Mouse (Mus musculus): ENCODE measurements at regions not wholly inside any gene's neighbourhood (a gene's known extent, or its start where the extent isn't known, plus 50 kb on each side); places are given as distances from the start of the nearest gene placed in this dataset.

- DNase-seq (ENCODE audit: low read depth, low spot score) = no peak
These were observed 192.5 kb downstream of the Kit start for GRCm38 (mm10) chr5:75767213-75767612.

- no peak for DNase-seq (ENCODE audit: low read depth, low spot score)
These were observed 187.7 kb downstream of the Kit start for GRCm38 (mm10) chr5:75762374-75762773.

- no peak for DNase-seq (ENCODE audit: low read depth, low spot score)
These were observed 187.0 kb downstream of the Kit start for GRCm38 (mm10) chr5:75761459-75762310.

- no peak for DNase-seq (ENCODE audit: low read depth, low spot score)
These were observed 181.5 kb downstream of the Kit start for GRCm38 (mm10) chr5:75756168-75756567.

DNA sequence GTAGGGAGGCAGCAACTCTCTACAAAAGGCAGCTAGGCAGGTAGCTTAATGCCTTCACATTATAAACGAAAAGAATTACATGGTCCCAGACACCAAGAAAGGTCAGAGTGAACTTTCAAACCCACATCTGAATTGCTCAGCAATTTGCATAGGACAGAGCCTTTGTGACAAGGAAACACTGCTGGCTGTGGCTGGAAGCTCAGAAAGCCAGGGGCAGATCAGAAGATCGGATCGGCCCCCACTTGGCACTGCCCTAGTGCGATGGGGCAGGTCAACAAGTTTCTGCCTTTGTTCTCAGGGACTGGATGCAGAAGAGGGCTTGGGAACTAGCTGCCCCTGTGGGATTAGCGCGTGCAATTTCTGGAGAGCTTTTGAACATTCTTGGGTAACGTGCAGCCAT lies 179.6 kb downstream of the Kit start:
- DNase-seq (ENCODE audit: low read depth, low spot score) = no peak

DNA sequence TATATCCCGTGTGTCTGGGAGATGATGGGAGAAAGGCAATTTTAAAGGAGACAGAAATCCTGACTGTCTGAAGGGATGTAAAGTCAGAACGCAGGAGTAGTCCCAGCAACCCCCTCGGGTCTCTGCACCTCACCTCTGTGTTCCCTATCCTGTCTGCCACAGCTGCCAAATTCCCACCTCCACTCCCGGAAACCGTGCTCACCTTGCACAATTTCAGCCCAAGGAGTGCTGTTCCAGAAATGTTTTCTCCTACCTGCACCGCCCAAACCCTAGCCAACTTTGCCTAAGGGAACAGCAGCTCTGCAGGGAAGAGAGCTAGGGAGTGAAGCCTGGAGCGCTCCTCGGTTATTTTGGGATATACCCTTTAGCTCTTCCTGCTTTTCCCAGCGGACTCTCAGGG lies 170.6 kb downstream of the Kit start:
- no peak for DNase-seq (ENCODE audit: low read depth, low spot score)

DNA sequence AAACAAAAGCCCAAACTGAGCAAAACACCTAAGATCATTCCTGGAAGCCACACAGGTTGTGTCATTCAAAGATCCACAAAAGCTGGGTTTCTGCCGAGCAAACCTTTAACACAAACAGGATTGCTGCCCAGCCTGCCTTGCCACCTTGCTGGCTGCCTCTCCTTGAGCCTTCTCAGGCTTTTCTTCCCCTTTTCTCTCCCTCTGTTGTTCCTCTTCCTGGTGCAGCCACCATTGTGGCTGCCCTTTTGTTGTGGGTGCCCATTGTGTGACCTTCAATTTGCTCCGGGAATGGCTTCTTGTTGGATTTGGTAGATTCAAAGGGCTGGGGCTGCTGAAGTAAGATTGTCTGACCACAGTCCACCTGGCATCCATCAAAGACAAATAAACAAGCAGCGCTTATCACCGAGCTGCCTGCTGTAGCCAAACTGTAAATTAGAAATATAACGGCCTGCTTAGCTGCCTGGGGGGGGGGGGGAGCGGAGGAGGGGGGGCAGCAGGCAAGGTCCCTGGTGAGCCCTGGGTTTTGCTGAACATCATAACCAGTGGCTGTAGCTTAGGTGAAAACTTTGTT lies 169.8 kb downstream of the Kit start:
- DNase-seq (ENCODE audit: low read depth, low spot score) = no peak

GRCm38 (mm10) chr5:75739336-75739735 lies 164.6 kb downstream of the Kit start:
- DNase-seq (ENCODE audit: low read depth, low spot score) = no peak

GRCm38 (mm10) chr5:75738445-75738844 lies 163.7 kb downstream of the Kit start:
- DNase-seq (ENCODE audit: low read depth, low spot score) = no peak

DNA sequence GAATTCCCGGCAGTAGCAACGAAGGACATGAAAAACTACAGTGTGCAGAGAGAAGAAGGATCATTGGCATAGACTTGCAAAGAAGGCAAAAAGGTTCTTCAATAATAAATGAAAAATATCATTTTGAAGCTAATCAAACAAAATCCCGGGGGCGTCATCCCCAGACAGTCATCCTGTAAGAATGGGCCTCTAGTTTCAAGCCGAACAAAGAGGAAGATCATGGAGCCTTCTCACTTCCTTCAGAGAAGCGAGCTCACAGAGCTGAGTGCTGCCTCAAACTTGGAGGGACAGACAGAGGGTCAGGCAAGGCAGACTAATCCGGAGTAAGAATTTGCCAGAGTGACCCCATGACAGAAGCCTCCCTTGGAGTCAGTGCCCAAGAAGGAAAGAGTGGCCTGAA lies 163.0 kb downstream of the Kit start:
- DNase-seq (ENCODE audit: low read depth, low spot score) = no peak

- DNase-seq (ENCODE audit: low read depth, low spot score) = no peak
These were observed 161.6 kb downstream of the Kit start for GRCm38 (mm10) chr5:75736318-75736717.

GRCm38 (mm10) chr5:75734508-75734907 lies 159.8 kb downstream of the Kit start:
- no peak for DNase-seq (ENCODE audit: low read depth, low spot score)

GRCm38 (mm10) chr5:75734043-75734442 lies 159.3 kb downstream of the Kit start:
- no peak for DNase-seq (ENCODE audit: low read depth, low spot score)

GRCm38 (mm10) chr5:75731236-75731635 lies 156.5 kb downstream of the Kit start:
- DNase-seq (ENCODE audit: low read depth, low spot score) = no peak

DNA sequence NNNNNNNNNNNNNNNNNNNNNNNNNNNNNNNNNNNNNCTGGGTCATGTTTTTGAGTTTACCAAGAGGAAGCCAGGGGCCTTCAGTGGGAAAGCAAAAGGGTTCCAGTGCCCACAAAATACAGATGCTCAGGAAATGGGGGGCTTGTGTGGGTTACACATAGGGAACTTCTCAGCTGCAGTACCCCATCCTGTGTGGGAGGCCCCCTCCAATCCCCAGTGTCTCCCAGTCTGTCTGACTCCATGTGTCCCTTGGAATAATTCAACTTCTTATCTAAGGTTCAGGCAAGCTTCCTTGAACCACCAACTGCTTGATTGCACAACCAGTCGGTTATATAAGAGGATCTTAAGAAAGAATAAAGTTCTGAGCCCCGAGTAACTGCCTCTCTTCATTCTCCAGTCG lies 156.0 kb downstream of the Kit start:
- no peak for DNase-seq (ENCODE audit: low read depth, low spot score)

GRCm38 (mm10) chr5:75721291-75721690 lies 146.6 kb downstream of the Kit start:
- DNase-seq (ENCODE audit: low read depth, low spot score) = no peak

DNA sequence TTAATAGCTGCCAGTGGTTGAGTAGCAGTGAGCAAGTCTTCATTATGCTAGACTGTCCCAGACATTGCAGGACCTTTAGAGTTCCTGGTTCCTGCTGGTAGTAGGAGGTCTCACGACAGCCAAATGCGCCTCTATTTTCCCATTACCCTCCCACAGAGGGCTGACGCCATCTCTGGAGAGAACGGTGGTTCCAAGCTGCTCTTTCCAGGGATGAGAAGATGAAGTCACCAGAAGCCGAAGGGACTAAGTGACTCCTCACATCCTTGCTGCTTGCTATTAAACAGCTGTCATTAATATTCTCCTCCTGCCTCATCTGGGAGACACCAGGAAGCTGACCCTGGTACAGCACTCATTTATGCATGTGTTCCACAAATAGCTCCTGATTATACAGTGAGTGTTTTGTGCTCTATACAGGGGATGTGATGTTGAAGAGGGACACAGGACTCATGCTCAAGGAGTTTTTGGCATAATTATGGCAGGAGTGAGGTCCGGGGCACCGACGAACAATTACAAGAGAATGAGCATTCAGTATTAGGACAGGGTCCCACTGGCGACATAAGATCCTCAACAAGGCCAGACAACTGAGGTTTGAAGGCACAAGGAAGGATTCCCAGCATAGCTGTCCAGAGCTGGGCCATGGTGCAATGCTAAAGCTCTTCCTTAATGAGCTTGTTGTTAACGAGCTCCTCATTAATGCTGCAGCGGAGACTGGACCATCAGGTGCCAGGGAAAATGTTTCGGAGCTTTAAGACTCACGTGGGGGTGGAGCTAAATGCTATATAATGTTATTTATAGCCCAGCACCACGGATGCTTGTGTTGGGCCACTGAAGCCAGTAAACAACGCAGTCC lies 145.6 kb downstream of the Kit start:
- DNase-seq (ENCODE audit: low read depth, low spot score) = no peak

GRCm38 (mm10) chr5:75718511-75719225 lies 144.0 kb downstream of the Kit start:
- DNase-seq (ENCODE audit: low read depth, low spot score) = no peak
